ENCODE assay signal across 20 mouse cellular contexts in the genomic region with DNA sequence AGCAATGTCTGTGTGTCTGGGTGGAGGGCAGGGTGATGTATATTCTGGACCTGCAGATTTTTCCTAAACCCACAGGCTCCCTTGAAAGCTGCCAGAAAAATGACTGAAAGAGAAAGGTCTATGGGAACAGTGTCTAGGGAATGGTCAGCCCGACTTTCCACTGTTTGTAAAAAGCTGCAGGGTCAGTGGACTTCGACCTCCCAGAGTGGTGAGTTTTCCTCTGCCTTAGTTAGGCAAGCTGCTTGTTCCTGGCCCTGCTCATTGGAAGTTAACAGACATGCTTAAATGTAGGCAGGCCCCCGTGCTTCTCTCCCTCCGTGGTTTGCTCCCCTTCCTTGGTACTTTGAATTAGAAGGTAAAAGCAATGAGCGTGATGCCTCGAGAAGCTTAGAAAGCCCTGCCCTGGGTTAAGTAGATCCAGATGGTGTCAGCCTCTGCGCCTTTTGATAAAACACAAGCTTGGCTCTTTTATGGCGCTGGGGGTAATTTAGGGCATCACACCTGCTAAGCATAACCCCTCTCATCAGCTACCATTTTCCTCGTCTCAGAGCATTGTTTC. TPM values are rescaled to one million over a fixed set of nuclear protein-coding genes. Genes with fewer than 3 reads are reported as not detected.
DNase-seq lines count a peak whose midpoint lies in the region; ATAC-seq and TF ChIP-seq lines count a peak whose summit lies in the region.
"Had no signal": no experiment of that assay in that cellular context is flagged by ENCODE, and none has a peak within 500 bp of the region (broad histone marks: within the 10 kb centered on the region; RNA-seq: fewer than 3 reads in every experiment).

No protein-coding gene starts in this region.

- no peak overlapping the region for H3K4me3 ChIP-seq in hindbrain, embryonic 11.5 days (ENCODE audit: low read depth, low read length)
- no peak overlapping the region for H3K4me3 ChIP-seq in hindbrain, embryonic 13.5 days
- no peak overlapping the region for H3K4me3 ChIP-seq in liver, adult 2 months (ENCODE audit: insufficient read depth, low read depth, low read length)
- H3K4me3 ChIP-seq in limb, embryonic 11.5 days (ENCODE audit: low read depth, low read length) = no peak overlapping the region
- no peak overlapping the region for H3K4me3 ChIP-seq in liver, postnatal 0 days (ENCODE audit: low read depth, low read length)
- no peak overlapping the region for H3K4me3 ChIP-seq in midbrain, embryonic 14.5 days (replicated peaks; ENCODE audit: low read depth, low read length)
- H3K4me3 ChIP-seq: forebrain, embryonic 12.5 days had no signal

- no peak for TF ChIP-seq POLR2A in liver, adult 2 months (IDR thresholded peaks at IDR 0.05; ENCODE audit: extremely low read depth, insufficient read depth, low read length)

- H3K4me2 ChIP-seq in hindbrain, embryonic 11.5 days (replicated peaks; ENCODE audit: low read depth, low read length) = no peak overlapping the region
- no peak overlapping the region for H3K4me2 ChIP-seq in hindbrain, embryonic 13.5 days
- no peak overlapping the region for H3K4me2 ChIP-seq in limb, embryonic 11.5 days (ENCODE audit: low read depth, severe bottlenecking)
- H3K4me2 ChIP-seq in liver, postnatal 0 days (ENCODE audit: low read depth, low read length) = no peak overlapping the region; the same call in 1 of the 2 replicates
- no peak overlapping the region for H3K4me2 ChIP-seq in midbrain, embryonic 14.5 days (ENCODE audit: low read length)
- H3K4me2 ChIP-seq: forebrain, embryonic 12.5 days; heart, embryonic 11.5 days had no signal

- no peaks in the 10 kb centered on the region for H3K27me3 ChIP-seq in hindbrain, embryonic 11.5 days (ENCODE audit: control insufficient read depth, insufficient read depth, low read length)
- no peaks in the 10 kb centered on the region for H3K27me3 ChIP-seq in hindbrain, embryonic 13.5 days
- no peaks in the 10 kb centered on the region for H3K27me3 ChIP-seq in liver, adult 2 months (ENCODE audit: control insufficient read depth, insufficient read depth, low read length)
- H3K27me3 ChIP-seq in limb, embryonic 11.5 days (ENCODE audit: control insufficient read depth, insufficient read depth, low read length) = no peaks in the 10 kb centered on the region
- H3K27me3 ChIP-seq in liver, postnatal 0 days (ENCODE audit: insufficient read depth, low read length) = no peaks in the 10 kb centered on the region
- no peaks in the 10 kb centered on the region for H3K27me3 ChIP-seq in midbrain, embryonic 14.5 days (ENCODE audit: control insufficient read depth, insufficient read depth, low read length)
- H3K27me3 ChIP-seq: CH12.LX; forebrain, embryonic 12.5 days had no signal

- no peak overlapping the region for H3K27ac ChIP-seq in hindbrain, embryonic 11.5 days (ENCODE audit: low read depth, low read length)
- no peak overlapping the region for H3K27ac ChIP-seq in hindbrain, embryonic 13.5 days
- H3K27ac ChIP-seq in liver, adult 2 months (replicated peaks; ENCODE audit: insufficient read depth, low read depth, low read length) = peak overlapping the region; percentile 77
- 0 out of 2 replicates have a peak overlapping the region, but pooled peaks have one; percentile 42 for H3K27ac ChIP-seq in limb, embryonic 11.5 days (replicated peaks; ENCODE audit: low read depth, low read length)
- H3K27ac ChIP-seq in liver, postnatal 0 days (ENCODE audit: low read depth) = peak overlapping the region; percentile 76
- H3K27ac ChIP-seq in midbrain, embryonic 14.5 days (replicated peaks; ENCODE audit: low read depth, low read length) = no peak overlapping the region
- H3K27ac ChIP-seq: forebrain, embryonic 12.5 days had no signal

- ATAC-seq in hindbrain, embryonic 11.5 days (ENCODE audit: low FRiP score) = no peak
- no peak for ATAC-seq in hindbrain, embryonic 13.5 days (ENCODE audit: low FRiP score)
- no peak for ATAC-seq in limb, embryonic 11.5 days (ENCODE audit: insufficient number of reproducible peaks, low FRiP score, low TSS enrichment, low read depth)
- ATAC-seq in liver, postnatal 0 days = peak; percentile 83
- ATAC-seq in midbrain, embryonic 14.5 days (ENCODE audit: low FRiP score, low TSS enrichment) = no peak
- ATAC-seq: hindbrain, embryonic 16.5 days; lung, postnatal 0 days; midbrain, embryonic 16.5 days had no signal

- peak; percentile 13 for DNase-seq in hindbrain, embryonic 11.5 days (ENCODE audit: low spot score)
- DNase-seq in liver, adult 2 months (ENCODE audit: extremely low read depth, low read depth, low spot score) = peak; percentile 92
- DNase-seq in liver = no peak
- DNase-seq in limb, embryonic 11.5 days (ENCODE audit: low spot score) = peak; percentile 70
- DNase-seq in liver, postnatal 0 days = peak; percentile 46
- no peak for DNase-seq in left cerebral cortex, adult 18-20 months (ENCODE audit: low spot score in 2 of 2)
- DNase-seq in midbrain, embryonic 14.5 days = no peak
- DNase-seq: adrenal gland, adult 2 months; cerebellum, adult 18-20 months; gastrocnemius, postnatal 36 days; heart, postnatal 14 days; left cerebral cortex, postnatal 4 days; retina, postnatal 1 day had no signal

- no peaks in the 10 kb centered on the region for H3K9me3 ChIP-seq in hindbrain, embryonic 11.5 days (ENCODE audit: control insufficient read depth, low read length)
- no peaks in the 10 kb centered on the region for H3K9me3 ChIP-seq in hindbrain, embryonic 13.5 days
- H3K9me3 ChIP-seq in limb, embryonic 11.5 days (ENCODE audit: control insufficient read depth, low read length) = no peaks in the 10 kb centered on the region
- H3K9me3 ChIP-seq in liver, postnatal 0 days (ENCODE audit: low read length) = no peaks in the 10 kb centered on the region
- H3K9me3 ChIP-seq in midbrain, embryonic 14.5 days (ENCODE audit: control insufficient read depth, low read length) = no peaks in the 10 kb centered on the region
- H3K9me3 ChIP-seq: forebrain, embryonic 12.5 days had no signal

- no peak overlapping the region for H3K9ac ChIP-seq in hindbrain, embryonic 11.5 days (ENCODE audit: low read depth, low read length)
- no peak overlapping the region for H3K9ac ChIP-seq in hindbrain, embryonic 13.5 days
- peak overlapping the region; percentile 24; the same call in 1 of the 2 replicates for H3K9ac ChIP-seq in liver, adult 2 months (ENCODE audit: low read depth, low read length)
- H3K9ac ChIP-seq in limb, embryonic 11.5 days (ENCODE audit: low read length) = peak overlapping the region; percentile 9; the same call in 1 of the 2 replicates
- H3K9ac ChIP-seq in liver, postnatal 0 days (replicated peaks) = no peak overlapping the region
- H3K9ac ChIP-seq in midbrain, embryonic 14.5 days (replicated peaks; ENCODE audit: low read length) = no peak overlapping the region
- H3K9ac ChIP-seq: forebrain, embryonic 12.5 days had no signal

- TF ChIP-seq EP300 in liver, postnatal 0 days (IDR thresholded peaks at IDR 0.05; ENCODE audit: low read depth) = no peak

- 63% methylated on average over 9 of the region's 9 CpGs for WGBS in hindbrain, embryonic 11.5 days
- 70% methylated on average over 9 of the region's 9 CpGs for WGBS in hindbrain, embryonic 13.5 days
- WGBS in liver, adult 2 months = 40% methylated on average over 9 of the region's 9 CpGs
- WGBS in limb, embryonic 11.5 days = 6% methylated on average over 9 of the region's 9 CpGs
- WGBS in liver, postnatal 0 days (ENCODE audit: insufficient replicate concordance) = 50% methylated on average over 9 of the region's 9 CpGs
- WGBS in midbrain, embryonic 14.5 days = 74% methylated on average over 9 of the region's 9 CpGs

- H3K36me3 ChIP-seq in hindbrain, embryonic 11.5 days (ENCODE audit: control insufficient read depth, insufficient read depth, low read length) = no peaks in the 10 kb centered on the region
- peaks cover 44% of the 10 kb centered on the region for H3K36me3 ChIP-seq in hindbrain, embryonic 13.5 days
- H3K36me3 ChIP-seq in liver, adult 2 months (ENCODE audit: control insufficient read depth, insufficient read depth, low read length) = peaks cover 18% of the 10 kb centered on the region; the same call in 1 of the 2 replicates
- no peaks in the 10 kb centered on the region for H3K36me3 ChIP-seq in limb, embryonic 11.5 days (ENCODE audit: control insufficient read depth, insufficient read depth, low read length)
- peaks cover 11% of the 10 kb centered on the region for H3K36me3 ChIP-seq in liver, postnatal 0 days (replicated peaks; ENCODE audit: insufficient read depth, low read length)
- peaks cover 27% of the 10 kb centered on the region for H3K36me3 ChIP-seq in midbrain, embryonic 14.5 days (ENCODE audit: control insufficient read depth, insufficient read depth, low read length)

- H3K79me2 ChIP-seq in liver, adult 2 months (ENCODE audit: control insufficient read depth, insufficient read depth, low read length) = no peaks in the 10 kb centered on the region

- TF ChIP-seq CTCF in liver, adult 2 months (IDR thresholded peaks at IDR 0.05; ENCODE audit: low read depth, low read length) = no peak
- no peak for TF ChIP-seq CTCF in liver, postnatal 0 days (IDR thresholded peaks at IDR 0.05; ENCODE audit: low read depth)

- H3K4me1 ChIP-seq in hindbrain, embryonic 11.5 days (replicated peaks; ENCODE audit: control insufficient read depth, insufficient read depth, low read length) = no peaks in the 10 kb centered on the region
- H3K4me1 ChIP-seq in hindbrain, embryonic 13.5 days (replicated peaks) = no peaks in the 10 kb centered on the region
- peaks cover 11% of the 10 kb centered on the region for H3K4me1 ChIP-seq in liver, adult 2 months (ENCODE audit: control insufficient read depth, insufficient read depth, low read length)
- peaks cover 12% of the 10 kb centered on the region; the same call in 1 of the 2 replicates for H3K4me1 ChIP-seq in limb, embryonic 11.5 days (ENCODE audit: control insufficient read depth, insufficient read depth, low read length)
- H3K4me1 ChIP-seq in liver, postnatal 0 days (ENCODE audit: insufficient read depth) = 0 out of 2 replicates have a peak, but pooled peaks cover 3% of the 10 kb centered on the region
- no peaks in the 10 kb centered on the region for H3K4me1 ChIP-seq in midbrain, embryonic 14.5 days (ENCODE audit: control insufficient read depth, insufficient read depth, low read length)

RNA-seq across cellular contexts. Expression of gene Tuba8, which starts 12.6 kb away (rescaled TPM):
- 0.54 and 0.60 TPM in 2 replicates for polyA plus RNA-seq in hindbrain, embryonic 11.5 days (2014; fragmentation: Nextera tagmentation; extraction: Ambion mirVana)
- polyA plus RNA-seq in hindbrain, embryonic 13.5 days (2015; fragmentation: Nextera tagmentation; extraction: Ambion mirVana) = 0.39 and 0.40 TPM in 2 replicates
- 0.55 and 1.9 TPM in 2 replicates for total RNA-seq in liver, adult 2 months (2014; rRNA removed)
- 1.5 and 1.6 TPM in 2 replicates for polyA plus RNA-seq in liver, adult 2 months (2012; rRNA removed)
- 0.63 and 0.94 TPM in 2 replicates for polyA plus RNA-seq in limb, embryonic 11.5 days (2014; fragmentation: Nextera tagmentation; extraction: Ambion mirVana)
- 6.5 and 6.7 TPM in 2 replicates for polyA plus RNA-seq in liver, postnatal 0 days (2015; fragmentation: Nextera tagmentation; extraction: Ambion mirVana)
- 10 to 100 TPM; 12.3 to 12.7 TPM for total RNA-seq in left cerebral cortex, adult 18-20 months (2021)
- 0.36 and 0.53 TPM in 2 replicates for polyA plus RNA-seq in midbrain, embryonic 14.5 days (2014; fragmentation: Nextera tagmentation; extraction: Ambion mirVana)
- total RNA-seq: CH12.LX had no signal

RNA-seq across cellular contexts. Expression of gene Pex26, which starts 14.4 kb away (rescaled TPM):
- polyA plus RNA-seq in hindbrain, embryonic 11.5 days (2014; fragmentation: Nextera tagmentation; extraction: Ambion mirVana) = 5.7 and 6.4 TPM in 2 replicates
- 13.9 and 14.7 TPM in 2 replicates for polyA plus RNA-seq in hindbrain, embryonic 13.5 days (2015; fragmentation: Nextera tagmentation; extraction: Ambion mirVana)
- 10.0 and 13.2 TPM in 2 replicates for total RNA-seq in liver, adult 2 months (2014; rRNA removed)
- 20.4 and 23.5 TPM in 2 replicates for polyA plus RNA-seq in liver, adult 2 months (2012; rRNA removed)
- polyA plus RNA-seq in limb, embryonic 11.5 days (2014; fragmentation: Nextera tagmentation; extraction: Ambion mirVana) = 5.8 and 7.5 TPM in 2 replicates
- 3.9 and 4.2 TPM in 2 replicates for polyA plus RNA-seq in liver, postnatal 0 days (2015; fragmentation: Nextera tagmentation; extraction: Ambion mirVana)
- total RNA-seq in left cerebral cortex, adult 18-20 months (2021) = 10 to 100 TPM; 14.4 to 16.4 TPM
- 15.1 and 16.4 TPM in 2 replicates for polyA plus RNA-seq in midbrain, embryonic 14.5 days (2014; fragmentation: Nextera tagmentation; extraction: Ambion mirVana)

RNA-seq across cellular contexts. Expression of gene Usp18, which starts 47.8 kb away (rescaled TPM):
- polyA plus RNA-seq in hindbrain, embryonic 11.5 days (2014; fragmentation: Nextera tagmentation; extraction: Ambion mirVana) = 1.2 and 1.3 TPM in 2 replicates
- polyA plus RNA-seq in hindbrain, embryonic 13.5 days (2015; fragmentation: Nextera tagmentation; extraction: Ambion mirVana) = 0.96 and 1.0 TPM in 2 replicates
- total RNA-seq in liver, adult 2 months (2014; rRNA removed) = 16.8 and 25.5 TPM in 2 replicates
- 9.7 and 27.8 TPM in 2 replicates for polyA plus RNA-seq in liver, adult 2 months (2012; rRNA removed)
- 0.67 and 0.89 TPM in 2 replicates for polyA plus RNA-seq in limb, embryonic 11.5 days (2014; fragmentation: Nextera tagmentation; extraction: Ambion mirVana)
- polyA plus RNA-seq in liver, postnatal 0 days (2015; fragmentation: Nextera tagmentation; extraction: Ambion mirVana) = 19.2 and 24.1 TPM in 2 replicates
- under 1 TPM in 1 of 2 experiments, not detected in 1; 0.80 TPM for total RNA-seq in left cerebral cortex, adult 18-20 months (2021)
- 0.65 and 6.2 TPM in 2 replicates for polyA plus RNA-seq in midbrain, embryonic 14.5 days (2014; fragmentation: Nextera tagmentation; extraction: Ambion mirVana)
- total RNA-seq: left cerebral cortex, postnatal 4 days had no signal

Comparison
In these comparisons a context has a peak if more than half of its experiments do, and no peak if none do; other contexts are left out.
1. DNase-seq: peak in hindbrain, embryonic 11.5 days (single experiment), liver, adult 2 months (single experiment), limb, embryonic 11.5 days (single experiment) and liver, postnatal 0 days (single experiment); none in liver (single experiment), left cerebral cortex, adult 18-20 months (0 of 2) and midbrain, embryonic 14.5 days (single experiment).
2. H3K9ac ChIP-seq: peak in liver, adult 2 months (single experiment) and limb, embryonic 11.5 days (single experiment); none in hindbrain, embryonic 11.5 days (single experiment), hindbrain, embryonic 13.5 days (single experiment), liver, postnatal 0 days (single experiment) and midbrain, embryonic 14.5 days (single experiment).
3. H3K27ac ChIP-seq: peak in liver, adult 2 months (single experiment), limb, embryonic 11.5 days (single experiment) and liver, postnatal 0 days (single experiment); none in hindbrain, embryonic 11.5 days (single experiment), hindbrain, embryonic 13.5 days (single experiment) and midbrain, embryonic 14.5 days (single experiment).